Mouse (Mus musculus): ENCODE results near the gene Trmt1. TPM values are rescaled to one million over a fixed set of nuclear protein-coding genes. Genes with fewer than 3 reads are reported as not detected.

The Trmt1 gene
- polyA plus RNA-seq, 1 experiment from 2014 or later = 65.7 TPM

DNA sequence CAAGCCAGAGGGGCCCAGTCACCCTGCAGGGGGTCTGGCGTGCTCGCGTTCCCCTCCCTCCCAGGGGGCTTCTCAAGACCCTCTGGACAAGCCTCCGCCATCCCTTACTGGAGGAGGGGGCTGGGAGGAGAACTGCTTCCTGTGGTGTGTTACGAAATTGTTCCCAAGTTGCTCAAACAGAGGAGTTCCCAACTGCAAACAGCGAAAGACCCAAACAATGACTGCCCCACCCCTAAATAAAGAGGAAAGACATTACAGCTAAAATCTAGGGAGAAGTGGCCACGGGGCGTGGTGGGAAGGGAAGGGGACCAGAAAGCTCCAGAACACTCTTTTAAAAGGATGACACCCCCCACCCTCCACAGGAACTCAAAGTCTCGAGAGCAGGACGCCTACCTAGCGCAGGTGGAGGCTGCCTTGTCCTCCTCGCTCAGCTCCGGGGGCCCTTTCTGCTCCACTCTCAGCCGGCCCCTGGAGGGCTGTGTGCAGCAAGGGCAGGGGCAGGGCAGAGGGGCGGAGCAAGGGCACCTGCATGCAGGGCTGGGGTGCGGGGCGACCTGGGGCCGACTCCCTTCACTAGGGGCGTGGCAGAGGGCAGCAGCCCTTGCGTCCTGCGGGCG, 21.3 kb downstream of the Trmt1 start:
- H3K27me3 ChIP-seq (ENCODE audit: control insufficient read depth, insufficient read depth, low read length) = peaks cover 57% of the 10 kb centered on the region
- H3K9me3 ChIP-seq (ENCODE audit: control insufficient read depth, low read length) = no peaks in the 10 kb centered on the region
- peak overlapping the region; percentile 48 for H3K9ac ChIP-seq (ENCODE audit: low read length)
- H3K4me1 ChIP-seq (ENCODE audit: control insufficient read depth, insufficient read depth, low read length) = peaks cover 64% of the 10 kb centered on the region
- H3K4me3 ChIP-seq (ENCODE audit: low read depth, low read length) = peak overlapping the region; percentile 16
- no peak overlapping the region for H3K27ac ChIP-seq (replicated peaks; ENCODE audit: low read depth, low read length)
- DNase-seq (ENCODE audit: low spot score) (peak; percentile 58), ATAC-seq (ENCODE audit: insufficient number of reproducible peaks, low FRiP score, low TSS enrichment, low read depth) (no peak)
- H3K36me3 ChIP-seq (ENCODE audit: control insufficient read depth, insufficient read depth, low read length) = no peaks in the 10 kb centered on the region
- H3K4me2 ChIP-seq (ENCODE audit: low read depth, severe bottlenecking) = peak overlapping the region; percentile 38
- under 1% methylated on average over 22 of the region's 22 CpGs for WGBS

DNA sequence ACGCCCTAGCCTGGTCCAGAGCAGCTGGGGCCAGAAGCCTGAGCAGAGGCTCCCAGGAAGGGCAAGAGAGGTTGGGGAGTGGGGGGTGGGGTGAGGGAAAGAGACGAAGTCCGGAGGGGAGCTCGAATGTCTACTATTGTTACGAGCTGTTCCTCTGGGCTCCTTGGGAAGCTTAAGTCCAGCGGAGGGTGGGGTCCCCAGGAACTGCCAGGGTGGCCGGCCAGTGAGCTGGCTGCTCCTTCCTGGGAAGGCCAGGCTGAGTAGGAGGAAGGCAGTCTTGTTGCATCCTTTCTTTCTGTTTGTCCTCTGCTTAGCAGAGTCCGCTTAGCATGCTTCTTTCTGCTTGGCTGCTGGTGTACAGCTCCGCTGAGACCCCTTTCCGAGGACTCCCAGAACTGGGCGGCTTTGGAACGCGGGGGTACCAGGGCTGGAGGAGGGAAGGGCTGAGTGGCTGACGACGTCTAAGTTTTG, 22.0 kb downstream of the Trmt1 start:
- H3K27me3 ChIP-seq (ENCODE audit: control insufficient read depth, insufficient read depth, low read length) = peaks cover 50% of the 10 kb centered on the region
- H3K36me3 ChIP-seq (ENCODE audit: control insufficient read depth, insufficient read depth, low read length) = no peaks in the 10 kb centered on the region
- peaks cover 68% of the 10 kb centered on the region for H3K4me1 ChIP-seq (ENCODE audit: control insufficient read depth, insufficient read depth, low read length)
- no peaks in the 10 kb centered on the region for H3K9me3 ChIP-seq (ENCODE audit: control insufficient read depth, low read length)
- H3K27ac ChIP-seq (replicated peaks; ENCODE audit: low read depth, low read length) = no peak overlapping the region; the same call in 1 of the 2 replicates
- peak overlapping the region; percentile 38 for H3K4me2 ChIP-seq (ENCODE audit: low read depth, severe bottlenecking)
- ATAC-seq (ENCODE audit: insufficient number of reproducible peaks, low FRiP score, low TSS enrichment, low read depth) (no peak), DNase-seq (ENCODE audit: low spot score) (no peak)
- H3K4me3 ChIP-seq (ENCODE audit: low read depth, low read length) = peak overlapping the region; percentile 16; the same call in 1 of the 2 replicates
- no peak overlapping the region; the same call in 1 of the 2 replicates for H3K9ac ChIP-seq (ENCODE audit: low read length)
- 2% methylated on average over 15 of the region's 15 CpGs for WGBS

DNA sequence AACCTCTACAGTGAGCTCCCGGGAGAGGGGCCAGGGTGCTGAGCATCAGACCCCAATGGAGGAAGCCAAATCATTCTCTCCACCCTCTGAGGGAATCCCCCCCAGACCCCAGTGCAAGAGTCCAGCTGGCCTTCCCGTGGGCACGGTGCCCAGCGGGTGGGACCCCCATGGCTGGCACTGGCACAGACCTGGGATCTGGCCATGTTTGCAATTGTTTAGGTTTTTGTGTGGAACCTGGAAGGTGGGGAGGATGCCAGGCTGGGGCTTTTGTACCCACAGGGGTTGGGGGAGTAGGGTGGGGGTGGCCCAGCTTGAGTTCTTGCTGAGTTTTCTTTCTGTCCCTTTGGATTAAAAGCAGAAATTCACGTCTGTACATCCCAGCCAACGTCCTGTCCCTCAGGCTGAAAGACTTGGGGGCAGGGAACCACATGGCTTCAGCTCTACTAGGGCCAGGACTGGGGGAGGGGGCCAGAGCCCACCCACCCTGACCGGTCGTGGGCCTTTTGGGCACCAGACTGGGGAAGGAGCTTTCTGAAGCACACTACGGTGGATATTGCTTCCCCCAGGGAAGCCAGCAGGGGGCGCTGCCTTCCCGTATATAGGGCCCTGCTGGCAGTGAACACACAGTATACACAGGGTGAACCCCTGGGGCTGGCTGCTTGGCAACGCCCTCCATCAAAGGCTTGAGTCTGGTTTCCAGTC, 22.8 kb downstream of the Trmt1 start:
- Histone ChIP-seq H3K4me2 (ENCODE audit: low read depth, severe bottlenecking) (no peak overlapping the region; the same call in 1 of the 2 replicates), H3K9ac (ENCODE audit: low read length) (no peak overlapping the region; the same call in 1 of the 2 replicates), H3K27ac (replicated peaks; ENCODE audit: low read depth, low read length) (no peak overlapping the region), H3K27me3 (ENCODE audit: control insufficient read depth, insufficient read depth, low read length) (peaks cover 46% of the 10 kb centered on the region), H3K4me1 (ENCODE audit: control insufficient read depth, insufficient read depth, low read length) (peaks cover 72% of the 10 kb centered on the region), H3K9me3 (ENCODE audit: control insufficient read depth, low read length) (no peaks in the 10 kb centered on the region), H3K4me3 (ENCODE audit: low read depth, low read length) (no peak overlapping the region), H3K36me3 (ENCODE audit: control insufficient read depth, insufficient read depth, low read length) (no peaks in the 10 kb centered on the region)
- ATAC-seq (ENCODE audit: insufficient number of reproducible peaks, low FRiP score, low TSS enrichment, low read depth) = peak; percentile 59
- peak; percentile 95 for DNase-seq (ENCODE audit: low spot score)
- WGBS = 11% methylated on average over 12 of the region's 12 CpGs

DNA sequence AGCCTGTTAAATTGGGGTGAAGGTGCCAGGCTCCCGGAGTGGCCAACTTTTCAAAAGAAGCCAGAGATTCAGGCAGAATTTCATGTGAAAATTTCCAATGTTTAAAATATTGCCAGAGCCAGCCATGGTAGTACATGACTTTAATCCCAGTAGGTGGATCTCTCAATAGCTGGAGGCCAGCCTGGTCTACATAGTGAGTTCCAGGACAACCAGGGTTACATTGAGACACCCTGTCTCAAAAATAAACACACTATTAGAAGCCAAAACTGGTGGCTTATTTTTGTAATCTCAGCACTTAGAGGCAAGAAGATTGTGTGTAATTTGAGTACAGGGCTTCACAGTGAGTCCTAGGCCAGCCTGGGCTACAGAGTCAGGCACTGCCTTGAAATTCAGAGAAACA, 23.8 kb downstream of the Trmt1 start:
- no peak overlapping the region for H3K4me2 ChIP-seq (ENCODE audit: low read depth, severe bottlenecking)
- H3K4me1 ChIP-seq (ENCODE audit: control insufficient read depth, insufficient read depth, low read length) = peaks cover 76% of the 10 kb centered on the region
- DNase-seq (ENCODE audit: low spot score) (no peak), ATAC-seq (ENCODE audit: insufficient number of reproducible peaks, low FRiP score, low TSS enrichment, low read depth) (no peak)
- H3K36me3 ChIP-seq (ENCODE audit: control insufficient read depth, insufficient read depth, low read length) = no peaks in the 10 kb centered on the region
- H3K27me3 ChIP-seq (ENCODE audit: control insufficient read depth, insufficient read depth, low read length) = peaks cover 39% of the 10 kb centered on the region
- H3K27ac ChIP-seq (replicated peaks; ENCODE audit: low read depth, low read length) = no peak overlapping the region
- no peak overlapping the region for H3K4me3 ChIP-seq (ENCODE audit: low read depth, low read length)
- no peaks in the 10 kb centered on the region for H3K9me3 ChIP-seq (ENCODE audit: control insufficient read depth, low read length)
- 98% methylated on average over 1 of the region's 1 CpGs for WGBS
- no peak overlapping the region for H3K9ac ChIP-seq (ENCODE audit: low read length)

DNA sequence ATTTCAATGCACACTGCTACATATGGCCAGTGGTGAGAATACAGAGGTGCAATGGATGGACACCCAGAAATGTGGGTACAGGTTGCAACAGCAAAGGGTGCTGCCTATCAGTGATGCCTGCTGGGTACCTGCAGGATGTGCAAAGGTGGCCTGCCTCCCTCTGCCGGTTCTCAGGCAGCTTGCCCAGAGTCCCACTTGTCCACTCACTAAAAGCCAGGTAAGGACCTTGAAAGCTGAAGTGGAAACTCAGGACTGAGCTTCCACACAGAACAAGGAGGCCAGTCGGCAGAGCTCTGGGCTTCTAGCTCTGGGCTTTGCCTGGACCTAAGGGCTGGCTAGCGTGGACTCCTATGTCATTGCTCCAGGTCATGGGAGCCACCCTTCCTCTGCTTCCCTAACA, 25.2 kb downstream of the Trmt1 start:
- DNase-seq (ENCODE audit: low spot score) (no peak), ATAC-seq (ENCODE audit: insufficient number of reproducible peaks, low FRiP score, low TSS enrichment, low read depth) (no peak)
- Histone ChIP-seq H3K4me3 (ENCODE audit: low read depth, low read length) (no peak overlapping the region), H3K9ac (ENCODE audit: low read length) (peak overlapping the region; percentile 60), H3K36me3 (ENCODE audit: control insufficient read depth, insufficient read depth, low read length) (no peaks in the 10 kb centered on the region), H3K4me1 (ENCODE audit: control insufficient read depth, insufficient read depth, low read length) (peaks cover 76% of the 10 kb centered on the region), H3K4me2 (ENCODE audit: low read depth, severe bottlenecking) (no peak overlapping the region; the same call in 1 of the 2 replicates), H3K27ac (replicated peaks; ENCODE audit: low read depth, low read length) (peak overlapping the region; percentile 86), H3K9me3 (ENCODE audit: control insufficient read depth, low read length) (no peaks in the 10 kb centered on the region), H3K27me3 (ENCODE audit: control insufficient read depth, insufficient read depth, low read length) (peaks cover 31% of the 10 kb centered on the region)
- WGBS = 51% methylated on average over 3 of the region's 3 CpGs

DNA sequence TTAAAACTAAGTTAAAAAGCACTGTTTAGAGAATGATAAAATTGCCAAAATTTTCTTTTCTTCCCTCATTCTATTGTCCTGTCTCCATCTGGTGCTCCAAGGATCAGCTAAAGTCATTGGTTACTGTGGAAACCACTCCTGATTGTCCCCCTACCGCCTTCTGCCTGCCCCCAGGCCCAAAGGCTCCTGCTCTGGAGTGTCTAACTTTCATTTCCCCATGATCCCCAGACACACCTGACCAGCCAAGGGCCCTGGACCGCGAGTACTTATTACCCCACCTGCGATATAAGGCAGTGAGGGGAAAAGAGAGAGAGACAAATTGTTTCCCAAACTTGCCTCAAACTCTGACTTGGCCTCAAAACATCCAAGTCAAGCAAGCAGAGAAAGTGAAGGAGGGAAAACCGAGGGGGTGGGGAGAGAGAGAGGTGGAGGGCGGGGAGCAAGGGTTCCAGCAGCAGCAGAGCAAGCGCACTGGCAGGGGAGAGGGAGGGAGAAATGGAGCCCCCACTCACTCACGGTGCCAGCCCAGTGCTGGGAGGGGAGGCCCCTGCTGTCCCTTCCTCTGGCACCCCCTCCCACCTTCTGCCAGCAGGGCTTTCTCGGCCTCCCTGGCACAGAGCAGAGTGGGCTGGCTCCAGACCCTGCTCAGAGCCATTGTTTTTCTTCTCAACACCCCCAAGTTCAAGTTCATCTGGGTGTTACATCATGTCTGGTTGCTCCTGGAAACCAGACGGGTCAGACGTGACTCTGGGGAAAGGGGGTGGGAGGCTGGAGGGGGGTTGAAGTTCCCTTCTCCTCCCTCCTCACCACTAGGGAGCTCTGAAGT, 26.0 kb downstream of the Trmt1 start:
- WGBS = 12% methylated on average over 11 of the region's 11 CpGs
- Histone ChIP-seq H3K4me3 (ENCODE audit: low read depth, low read length) (no peak overlapping the region), H3K36me3 (ENCODE audit: control insufficient read depth, insufficient read depth, low read length) (no peaks in the 10 kb centered on the region), H3K27me3 (ENCODE audit: control insufficient read depth, insufficient read depth, low read length) (peaks cover 24% of the 10 kb centered on the region), H3K27ac (replicated peaks; ENCODE audit: low read depth, low read length) (peak overlapping the region; percentile 86), H3K9ac (ENCODE audit: low read length) (peak overlapping the region; percentile 60), H3K4me2 (ENCODE audit: low read depth, severe bottlenecking) (peak overlapping the region; percentile 10; the same call in 1 of the 2 replicates), H3K9me3 (ENCODE audit: control insufficient read depth, low read length) (no peaks in the 10 kb centered on the region), H3K4me1 (ENCODE audit: control insufficient read depth, insufficient read depth, low read length) (peaks cover 74% of the 10 kb centered on the region)
- ATAC-seq (ENCODE audit: insufficient number of reproducible peaks, low FRiP score, low TSS enrichment, low read depth) (peak; percentile 79), DNase-seq (ENCODE audit: low spot score) (peak; percentile 80)

DNA sequence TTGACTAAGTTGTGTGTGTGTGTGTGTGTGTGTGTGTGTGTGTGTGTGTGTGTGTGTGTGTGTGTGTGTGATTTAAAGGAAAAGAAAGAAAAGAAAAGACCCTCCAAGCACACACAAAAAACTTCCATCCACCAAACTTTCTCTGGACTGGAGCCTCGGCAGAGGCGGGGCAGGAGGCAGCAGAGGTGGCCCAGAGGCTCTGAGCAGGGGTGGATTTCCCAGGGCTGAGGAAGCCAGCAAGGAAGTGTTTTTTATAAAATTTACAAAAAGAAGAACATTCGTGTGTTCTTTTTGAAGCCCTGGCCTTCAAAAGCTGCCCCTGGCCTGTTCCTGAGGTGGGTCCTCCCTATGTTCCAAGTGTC, 26.6 kb downstream of the Trmt1 start:
- Histone ChIP-seq H3K9me3 (ENCODE audit: control insufficient read depth, low read length) (no peaks in the 10 kb centered on the region), H3K36me3 (ENCODE audit: control insufficient read depth, insufficient read depth, low read length) (no peaks in the 10 kb centered on the region), H3K27ac (replicated peaks; ENCODE audit: low read depth, low read length) (peak overlapping the region; percentile 86), H3K9ac (ENCODE audit: low read length) (0 out of 2 replicates have a peak overlapping the region, but pooled peaks have one; percentile 5), H3K4me3 (ENCODE audit: low read depth, low read length) (no peak overlapping the region), H3K4me1 (ENCODE audit: control insufficient read depth, insufficient read depth, low read length) (peaks cover 72% of the 10 kb centered on the region), H3K27me3 (ENCODE audit: control insufficient read depth, insufficient read depth, low read length) (peaks cover 18% of the 10 kb centered on the region), H3K4me2 (ENCODE audit: low read depth, severe bottlenecking) (no peak overlapping the region)
- ATAC-seq (ENCODE audit: insufficient number of reproducible peaks, low FRiP score, low TSS enrichment, low read depth) (no peak), DNase-seq (ENCODE audit: low spot score) (no peak)
- WGBS = 15% methylated on average over 3 of the region's 3 CpGs

DNA sequence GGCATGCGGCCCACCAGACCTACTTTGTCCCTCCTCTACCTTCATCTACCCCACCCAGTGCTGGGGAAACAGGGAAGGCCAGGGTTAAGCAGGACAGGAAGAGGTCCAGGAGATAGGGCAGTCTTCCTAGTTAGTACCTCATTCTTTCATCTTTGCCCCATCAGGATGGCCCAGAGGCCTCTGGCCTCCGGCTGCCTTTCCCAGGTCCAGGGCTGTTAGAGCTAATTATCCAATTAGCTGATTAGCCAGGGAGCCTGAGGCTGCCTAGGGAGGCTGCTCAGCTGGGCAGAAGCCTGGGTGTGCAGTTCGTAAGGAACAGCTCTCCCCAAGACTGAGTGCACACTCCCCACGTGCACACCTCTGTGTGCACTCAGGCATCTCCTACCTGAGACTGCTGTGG, 27.3 kb downstream of the Trmt1 start:
- 40% methylated on average over 4 of the region's 4 CpGs for WGBS
- ATAC-seq (ENCODE audit: insufficient number of reproducible peaks, low FRiP score, low TSS enrichment, low read depth) (no peak), DNase-seq (ENCODE audit: low spot score) (no peak)
- Histone ChIP-seq H3K9me3 (ENCODE audit: control insufficient read depth, low read length) (no peaks in the 10 kb centered on the region), H3K4me2 (ENCODE audit: low read depth, severe bottlenecking) (no peak overlapping the region), H3K4me1 (ENCODE audit: control insufficient read depth, insufficient read depth, low read length) (peaks cover 66% of the 10 kb centered on the region), H3K4me3 (ENCODE audit: low read depth, low read length) (no peak overlapping the region), H3K36me3 (ENCODE audit: control insufficient read depth, insufficient read depth, low read length) (no peaks in the 10 kb centered on the region), H3K9ac (ENCODE audit: low read length) (peak overlapping the region; percentile 4; the same call in 1 of the 2 replicates), H3K27ac (replicated peaks; ENCODE audit: low read depth, low read length) (peak overlapping the region; percentile 78), H3K27me3 (ENCODE audit: control insufficient read depth, insufficient read depth, low read length) (peaks cover 12% of the 10 kb centered on the region)

Measured in limb, embryonic 11.5 days (tissue).